Mouse (Mus musculus): ENCODE data around the gene Smoc1.

The Smoc1 gene

DNA sequence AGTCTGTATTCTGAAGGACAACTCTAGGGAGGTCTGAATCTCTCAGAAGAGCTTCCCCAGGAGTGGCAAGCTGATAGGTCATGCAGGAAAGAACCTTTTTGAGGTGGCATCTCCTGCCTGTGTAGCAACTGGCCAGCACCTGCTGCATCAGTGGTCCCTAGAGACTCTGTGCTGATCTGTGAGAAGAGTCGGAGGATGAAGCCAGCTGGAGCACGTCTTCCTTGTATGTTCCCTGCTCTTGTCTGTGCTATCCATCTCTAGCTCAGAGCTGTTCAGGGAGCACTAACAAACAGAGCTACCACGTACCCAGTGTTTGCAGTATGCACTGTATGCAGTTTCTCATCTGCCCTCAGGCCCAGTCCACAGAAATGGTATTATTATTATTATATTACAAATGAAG is 54.4 kb downstream of the Smoc1 start:
- DNase-seq (ENCODE audit: low read depth): no peak

DNA sequence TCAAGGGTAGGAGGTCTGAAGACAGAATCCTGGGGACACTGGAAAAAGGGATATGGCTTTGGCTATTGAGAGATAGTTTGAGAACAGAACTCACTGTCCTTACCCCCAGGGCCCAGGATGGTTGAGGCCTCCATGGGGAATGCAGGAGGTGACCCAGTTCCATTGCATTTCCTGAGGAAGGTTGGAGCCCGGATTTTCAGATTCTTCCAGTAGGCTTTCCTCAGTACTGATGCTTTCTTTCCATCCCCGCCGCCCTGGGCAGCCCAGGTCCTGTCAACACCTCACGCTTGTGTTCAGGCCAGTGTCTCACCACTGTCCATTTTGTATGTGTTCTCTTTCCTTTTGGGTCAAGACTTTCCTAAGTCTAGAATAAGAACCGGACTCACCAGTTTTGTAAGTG is 56.5 kb downstream of the Smoc1 start:
- no peak for DNase-seq (ENCODE audit: low read depth)

DNA sequence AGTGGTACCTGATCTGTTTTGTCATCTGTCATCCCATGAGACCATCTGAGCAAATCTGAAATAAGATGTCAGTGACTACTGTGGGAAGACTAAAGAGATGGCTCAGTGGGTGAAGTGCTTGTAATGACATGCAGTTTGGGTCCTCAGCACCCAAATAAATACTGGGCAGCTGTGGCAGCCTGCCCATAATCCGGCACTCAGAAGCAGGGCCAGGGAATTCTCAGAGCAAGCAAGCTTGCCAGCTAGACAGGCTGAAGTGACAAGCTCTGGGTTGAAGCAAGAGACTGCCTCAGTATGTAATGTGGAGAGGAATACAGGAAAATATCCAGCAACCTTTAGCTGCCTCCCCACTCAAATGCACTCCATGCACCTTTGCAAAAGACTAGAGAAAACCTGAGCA is 58.6 kb downstream of the Smoc1 start:
- no peak for DNase-seq (ENCODE audit: low read depth)

DNA sequence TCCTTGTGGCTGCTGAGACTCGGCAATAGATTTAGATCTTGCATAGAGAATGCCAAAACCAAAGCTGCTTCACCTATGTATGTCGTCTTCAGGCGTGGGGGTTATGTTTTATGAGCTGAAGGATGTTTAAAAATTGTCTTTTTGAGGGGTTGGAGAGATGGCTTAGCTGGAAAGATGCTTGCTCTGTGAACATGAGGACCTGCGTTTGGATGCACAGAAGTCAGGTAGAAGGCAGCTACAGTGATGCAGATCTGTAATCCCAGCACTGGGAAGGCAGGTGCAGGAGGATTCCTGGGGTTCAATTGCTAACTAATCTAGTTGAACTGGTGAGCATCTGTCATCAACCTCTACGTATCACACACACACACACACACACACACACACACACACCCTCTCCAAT is 61.5 kb downstream of the Smoc1 start:
- DNase-seq (ENCODE audit: low read depth): no peak

DNA sequence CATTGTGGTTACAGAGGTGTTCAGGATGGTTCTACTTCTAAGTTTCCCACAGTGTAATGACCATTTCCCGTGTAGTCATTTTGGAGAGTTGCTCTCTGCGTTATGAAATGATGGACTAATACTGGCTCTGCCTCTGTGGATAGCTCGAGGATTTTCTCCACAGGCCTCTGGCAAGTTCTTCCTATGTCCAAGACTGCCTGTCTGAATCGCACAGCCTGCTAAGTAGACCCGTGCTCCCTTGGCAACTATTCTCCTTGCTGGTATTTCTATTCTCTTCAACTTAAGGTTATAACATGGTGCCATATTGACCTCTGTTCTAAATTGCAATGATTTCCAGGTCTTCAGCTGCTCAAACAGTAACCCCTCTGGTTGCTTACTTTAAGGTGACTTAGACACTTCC is 65.0 kb downstream of the Smoc1 start:
- no peak for DNase-seq (ENCODE audit: low read depth)

DNA sequence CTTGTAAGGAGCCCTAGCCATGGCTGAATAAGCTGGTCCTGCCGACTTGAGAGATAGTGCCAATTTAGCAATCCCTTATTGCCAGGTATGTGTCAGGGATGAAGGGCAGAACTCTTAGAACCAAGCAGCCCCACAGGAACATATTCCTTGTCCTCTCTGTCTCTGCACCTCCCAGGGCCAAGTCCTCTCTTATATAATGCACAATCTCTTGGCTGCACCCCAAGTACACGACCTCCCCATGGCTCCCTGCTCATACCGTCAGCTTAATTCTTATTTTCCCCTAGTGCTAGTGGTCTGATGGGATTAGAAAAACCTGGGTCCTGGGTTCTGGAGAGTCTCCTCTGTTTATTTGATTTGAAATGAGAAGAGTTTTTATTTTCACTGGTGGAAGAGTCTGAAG is 66.0 kb downstream of the Smoc1 start:
- DNase-seq (ENCODE audit: low read depth): no peak

DNA sequence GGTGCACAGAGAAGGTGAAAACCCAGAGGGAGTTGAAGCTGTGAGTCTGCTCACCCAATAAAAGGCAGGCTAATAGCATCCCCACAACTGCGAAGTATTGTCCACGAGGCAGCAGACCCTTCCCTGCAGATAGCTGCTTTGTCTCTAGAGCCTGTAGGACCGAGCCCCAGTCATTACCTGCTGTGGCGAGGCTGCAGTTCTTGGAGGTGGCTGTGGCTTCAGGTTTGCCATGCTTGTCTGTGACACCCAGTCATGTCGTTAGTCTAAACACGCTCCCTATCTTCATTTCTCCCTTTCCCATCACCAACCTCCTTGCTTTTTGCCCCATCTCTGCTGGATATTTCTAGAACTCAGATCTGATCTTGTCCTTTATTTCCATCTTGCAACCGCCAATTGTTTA is 66.6 kb downstream of the Smoc1 start:
- no peak for DNase-seq (ENCODE audit: low read depth)

DNA sequence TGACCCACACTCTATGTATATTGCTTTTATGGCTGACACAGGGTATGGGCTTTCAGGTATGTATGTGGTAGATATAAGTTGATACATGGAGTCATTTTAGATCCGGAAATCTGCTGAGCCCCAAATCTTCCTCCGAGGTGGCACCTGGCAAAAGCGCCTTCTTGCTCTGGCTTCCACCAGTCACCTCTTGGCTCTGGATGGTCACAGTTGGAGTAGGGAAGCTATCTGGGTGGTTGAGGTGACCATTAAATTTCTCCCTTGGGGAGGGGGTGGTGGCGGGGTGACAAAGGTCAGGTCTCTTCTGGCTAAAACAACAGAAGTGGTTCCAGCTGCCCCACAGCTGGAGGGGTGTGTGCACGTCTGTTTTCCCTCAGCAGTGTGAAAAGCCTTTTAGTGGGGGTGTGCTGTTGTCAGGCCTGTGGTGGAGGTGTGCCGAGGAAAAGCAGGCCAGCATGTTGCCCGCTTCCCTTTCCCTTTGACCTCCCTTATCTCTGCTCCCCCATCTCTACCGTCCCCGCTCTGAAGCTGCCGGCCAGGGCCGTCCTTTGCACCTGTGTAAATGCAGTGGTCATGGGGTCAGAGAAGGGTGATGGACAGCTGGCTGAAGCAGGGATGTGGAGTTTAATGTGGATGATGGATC is 68.3 kb downstream of the Smoc1 start:
- no peak for DNase-seq (ENCODE audit: low read depth)

DNA sequence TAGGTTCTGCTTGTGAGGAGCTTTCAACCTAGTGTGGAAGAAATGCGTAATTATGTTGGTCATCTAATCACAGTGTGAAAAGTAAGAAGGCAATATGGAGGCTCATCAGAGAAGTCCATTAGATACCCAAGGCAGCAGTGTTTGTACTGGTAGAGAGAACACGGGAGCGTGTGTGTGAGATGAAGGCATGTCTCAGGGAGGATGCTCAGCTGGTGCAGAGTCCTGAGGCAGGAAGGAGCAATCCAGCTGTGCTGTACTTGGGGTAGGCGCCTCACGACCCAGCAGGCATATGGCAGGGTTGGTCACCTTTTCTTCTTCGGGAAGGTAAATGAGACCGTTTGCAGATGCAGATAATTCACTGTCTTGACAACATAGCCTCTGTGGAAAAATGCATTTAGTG is 70.7 kb downstream of the Smoc1 start:
- DNase-seq (ENCODE audit: low read depth): no peak

DNA sequence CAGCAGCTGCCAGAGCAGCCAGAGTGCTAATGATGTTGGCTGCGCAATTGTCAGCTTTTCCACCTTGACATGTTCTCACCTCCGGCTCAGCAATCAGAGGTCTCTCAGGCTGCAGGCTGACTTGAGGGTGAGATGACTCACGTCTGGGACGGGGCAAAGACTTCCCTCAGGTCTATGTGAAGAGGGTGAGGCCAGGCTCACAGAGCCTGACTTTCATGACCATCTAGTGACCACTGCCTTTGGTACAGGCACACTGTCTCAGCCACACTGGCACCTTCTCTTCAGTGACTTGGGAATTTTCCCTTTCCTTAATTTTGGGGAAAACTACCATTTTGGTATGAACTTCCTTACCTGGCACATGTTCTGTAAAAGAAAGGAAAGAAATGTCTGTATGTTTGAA is 71.1 kb downstream of the Smoc1 start:
- DNase-seq (ENCODE audit: low read depth): no peak

DNA sequence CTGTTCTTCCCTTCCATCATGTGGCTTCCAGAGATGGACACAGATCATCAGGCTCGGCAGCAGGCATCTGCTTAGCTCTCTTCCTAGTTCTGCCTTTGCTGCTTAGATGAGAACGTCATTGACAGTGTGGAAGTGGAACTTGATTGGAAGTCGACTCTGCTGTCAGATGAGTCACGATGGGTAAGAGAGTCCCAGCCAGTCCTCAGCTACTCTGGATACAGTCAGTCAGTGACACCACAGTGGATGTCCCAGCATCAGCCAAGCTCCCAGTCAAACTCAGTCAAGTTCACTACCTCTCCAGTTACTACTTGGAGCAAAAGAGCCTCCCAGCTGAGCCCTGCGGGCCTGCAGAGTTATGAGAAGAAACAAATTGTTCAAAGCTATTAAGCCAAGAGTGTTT is 72.6 kb downstream of the Smoc1 start:
- no peak for DNase-seq (ENCODE audit: low read depth)

DNA sequence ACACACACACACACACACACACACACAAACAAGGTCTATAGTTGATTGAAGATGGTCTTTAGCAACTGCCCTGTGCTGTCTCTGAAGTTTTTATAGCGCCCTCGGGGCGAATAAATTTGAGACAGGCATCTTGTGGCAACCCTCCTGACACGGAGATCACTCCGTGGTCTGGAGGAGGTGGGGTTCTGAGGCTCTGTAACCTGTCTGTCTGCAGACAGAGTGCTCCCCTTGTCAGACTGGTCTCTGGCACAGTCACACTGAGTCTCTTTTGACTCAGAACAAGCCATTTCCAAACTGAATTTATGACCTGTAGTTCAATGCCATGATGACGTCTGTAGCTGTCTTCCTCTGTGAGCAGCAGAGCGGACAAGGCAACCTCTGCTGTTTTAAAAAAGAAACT is 75.1 kb downstream of the Smoc1 start:
- DNase-seq (ENCODE audit: low read depth): no peak

DNA sequence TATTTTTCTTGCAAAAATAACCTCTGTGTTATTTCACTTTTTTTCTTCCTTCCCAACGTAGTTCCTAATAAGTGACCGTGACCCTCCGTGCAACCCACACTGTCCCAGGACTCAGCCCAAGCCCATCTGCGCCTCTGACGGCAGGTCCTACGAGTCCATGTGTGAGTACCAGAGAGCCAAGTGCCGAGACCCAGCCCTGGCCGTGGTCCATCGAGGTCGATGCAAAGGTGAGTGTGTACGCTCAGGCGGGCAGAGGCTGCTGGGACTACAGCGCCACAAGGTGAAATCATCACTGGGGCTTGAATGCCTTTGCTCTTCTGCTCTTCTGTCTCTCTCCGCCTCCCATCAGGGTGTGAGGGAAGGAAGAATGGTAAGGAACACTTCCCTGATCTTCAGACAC is 77.9 kb downstream of the Smoc1 start:
- DNase-seq (ENCODE audit: low read depth): no peak

DNA sequence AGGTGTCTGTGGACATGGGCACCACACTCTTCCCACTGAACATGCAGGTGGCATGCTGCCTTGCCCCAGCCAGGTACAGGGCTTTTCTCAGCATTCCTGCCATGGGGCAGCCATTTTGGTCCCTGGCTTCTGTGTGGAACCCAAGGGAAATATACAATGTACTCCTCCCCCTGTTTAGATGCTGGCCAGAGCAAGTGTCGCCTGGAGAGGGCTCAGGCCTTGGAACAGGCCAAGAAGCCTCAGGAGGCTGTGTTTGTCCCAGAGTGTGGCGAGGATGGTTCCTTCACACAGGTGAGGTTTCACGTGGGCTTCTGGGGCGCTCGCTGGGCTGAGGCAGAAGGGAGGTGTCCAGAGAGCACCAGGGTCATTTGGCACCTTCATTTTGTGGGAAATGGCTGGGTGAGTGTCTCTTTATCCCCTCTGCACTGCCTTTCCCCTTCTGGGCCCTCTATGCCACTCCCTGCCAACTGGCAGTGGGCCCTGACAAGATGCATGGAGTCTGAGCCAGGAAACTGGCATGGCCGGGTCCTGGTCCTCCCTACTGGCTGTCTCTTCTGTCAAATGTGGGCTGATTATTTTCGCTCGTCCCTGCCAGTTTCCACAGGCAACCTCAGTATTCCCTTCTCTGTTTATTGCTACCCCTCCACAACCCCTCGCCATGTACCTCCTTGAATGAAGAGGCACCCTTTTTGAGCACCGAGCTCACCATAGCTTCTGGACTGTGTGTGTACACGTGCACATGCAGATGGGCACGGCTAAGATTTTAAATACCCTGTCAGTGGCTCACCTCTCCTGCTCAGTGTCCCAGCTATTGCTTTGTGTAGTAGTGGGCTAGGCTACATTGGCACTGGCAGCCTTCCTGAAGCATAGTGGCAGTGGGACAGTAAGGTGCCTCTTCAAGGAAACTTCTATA is 79.4 kb downstream of the Smoc1 start:
- no peak for DNase-seq (ENCODE audit: low read depth)

DNA sequence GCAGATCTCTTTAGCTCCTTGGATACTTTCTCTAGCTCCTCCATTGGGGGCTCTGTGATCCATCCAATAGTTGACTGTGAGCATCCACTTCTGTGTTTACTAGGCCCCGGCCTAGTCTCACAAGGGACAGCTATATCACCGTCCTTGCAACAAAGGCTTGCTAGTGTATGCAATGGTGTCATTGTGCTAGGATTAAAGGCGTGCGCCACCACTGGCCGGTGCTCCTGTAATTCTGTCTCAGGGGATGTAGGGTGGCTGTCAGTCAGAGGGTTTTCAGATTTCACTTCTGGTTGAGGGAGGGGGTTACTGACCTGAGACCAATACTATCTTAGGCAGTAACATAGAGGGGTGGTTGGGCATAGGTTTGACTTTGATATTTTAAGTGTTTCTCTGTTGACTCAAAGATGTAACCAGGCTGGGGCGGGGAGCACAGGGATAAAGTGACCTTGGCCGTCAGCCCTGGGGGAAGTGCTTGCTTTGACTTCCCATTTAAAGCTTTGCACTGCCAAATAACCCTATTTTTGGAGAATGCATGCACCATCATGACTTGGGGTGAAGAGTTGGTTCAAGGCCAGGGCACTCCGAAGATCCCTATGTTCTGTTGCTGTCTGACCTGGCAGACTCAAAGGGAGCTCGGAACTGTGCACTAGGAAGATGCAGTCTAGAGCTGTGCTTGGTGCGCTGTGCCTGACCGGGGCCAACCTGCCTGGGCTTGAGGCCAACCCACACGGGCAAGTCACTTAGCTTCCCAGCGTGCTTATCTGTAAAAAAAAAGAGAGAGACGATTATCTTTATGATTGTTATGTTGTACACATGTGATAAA is 80.9 kb downstream of the Smoc1 start:
- DNase-seq (ENCODE audit: low read depth): no peak

DNA sequence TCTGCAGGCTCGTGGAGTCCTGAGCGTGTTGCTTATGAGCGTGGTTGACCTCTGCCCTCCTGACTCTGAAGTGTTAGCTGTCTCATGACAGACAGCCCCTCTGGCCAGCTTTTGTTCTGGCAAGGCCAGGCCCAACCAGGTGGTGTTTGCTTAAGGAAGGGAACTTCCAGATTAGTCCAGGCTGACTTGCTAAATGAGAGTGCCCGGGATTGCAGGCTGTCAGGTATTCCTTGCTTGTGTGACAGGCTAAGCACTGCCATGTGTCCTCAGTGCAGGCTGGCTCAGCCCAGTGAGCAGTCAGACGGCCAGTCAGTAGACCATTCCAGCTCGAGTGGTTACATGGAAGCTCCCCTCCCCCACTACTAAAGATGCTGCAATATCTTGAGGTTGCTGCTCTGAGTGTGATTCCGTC is 82.0 kb downstream of the Smoc1 start:
- no peak for DNase-seq (ENCODE audit: low read depth)

DNA sequence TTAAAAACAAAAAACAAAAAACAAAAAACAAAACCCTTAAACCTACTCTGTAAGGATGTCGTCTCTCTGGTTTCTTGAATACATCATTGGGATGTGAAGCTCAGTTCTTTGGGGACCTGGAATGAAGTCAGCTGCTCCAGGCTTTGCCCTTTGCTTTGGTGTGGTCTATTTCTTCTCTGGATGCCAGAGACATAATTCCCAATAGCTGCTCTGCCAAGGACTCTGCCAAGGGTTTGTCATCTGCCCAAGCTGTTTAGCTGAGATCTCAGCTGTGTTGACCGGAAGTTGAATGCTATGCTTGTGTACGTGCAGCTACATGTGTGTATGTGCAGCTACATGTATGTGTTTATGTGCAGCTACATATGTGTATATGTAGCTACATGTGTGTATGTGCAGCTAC is 83.4 kb downstream of the Smoc1 start:
- DNase-seq (ENCODE audit: low read depth): no peak

DNA sequence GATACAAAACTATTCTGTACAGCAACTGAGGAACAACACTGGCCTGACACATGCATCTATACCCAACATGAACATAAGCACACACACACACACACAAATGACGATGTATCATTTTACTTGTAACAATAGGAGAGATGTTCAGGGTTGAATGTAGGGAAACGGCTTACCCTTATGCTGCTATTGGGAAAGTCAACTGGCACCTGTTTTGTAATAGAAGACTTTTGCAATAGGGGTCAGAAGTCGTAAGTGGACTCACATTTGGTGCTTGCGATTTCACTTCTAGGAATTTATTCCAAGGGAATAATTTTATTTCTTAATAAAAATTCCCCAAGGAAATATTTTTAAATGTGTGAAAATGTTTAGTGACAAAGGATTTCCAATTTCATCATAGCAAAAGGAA is 85.7 kb downstream of the Smoc1 start:
- DNase-seq (ENCODE audit: low read depth): no peak

DNA sequence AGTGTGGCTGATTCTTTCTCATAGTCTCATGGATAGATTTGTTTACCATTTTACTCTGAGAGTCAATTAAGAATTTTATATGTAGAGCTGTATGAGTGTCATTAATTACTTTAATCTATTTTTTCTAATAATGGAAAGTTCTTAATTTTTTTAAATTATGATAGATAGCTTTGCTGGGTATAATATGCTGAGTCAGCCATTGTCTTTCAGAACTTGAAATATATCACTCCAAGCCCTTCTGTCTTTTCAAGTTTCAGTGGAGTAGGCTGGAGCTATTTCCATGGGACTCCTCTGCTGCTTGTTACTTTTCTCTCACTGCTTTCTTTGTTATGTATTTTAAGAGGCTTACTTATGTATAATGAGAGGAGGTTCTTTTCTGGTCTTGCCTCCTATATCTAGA is 93.7 kb downstream of the Smoc1 start:
- DNase-seq (ENCODE audit: low read depth): no peak

DNA sequence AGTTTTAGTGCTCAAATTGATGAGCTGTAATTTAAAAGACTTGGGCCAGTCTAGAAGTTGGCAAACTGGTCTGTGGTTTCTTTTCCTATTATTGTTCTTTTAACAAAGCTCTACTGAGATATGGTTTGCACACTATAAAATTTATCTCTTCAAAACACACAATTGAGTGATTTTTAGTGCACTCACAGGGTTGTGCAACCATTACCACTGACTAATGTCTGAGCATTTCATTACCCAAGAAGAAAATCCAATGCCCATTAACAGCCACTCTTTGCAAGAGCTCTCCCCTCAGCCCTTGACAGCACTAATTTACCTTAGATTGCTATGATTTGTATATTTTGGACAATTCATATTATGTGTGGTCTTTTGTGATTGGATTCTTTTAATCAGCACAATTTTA is 97.2 kb downstream of the Smoc1 start:
- no peak for DNase-seq (ENCODE audit: low read depth)

DNA sequence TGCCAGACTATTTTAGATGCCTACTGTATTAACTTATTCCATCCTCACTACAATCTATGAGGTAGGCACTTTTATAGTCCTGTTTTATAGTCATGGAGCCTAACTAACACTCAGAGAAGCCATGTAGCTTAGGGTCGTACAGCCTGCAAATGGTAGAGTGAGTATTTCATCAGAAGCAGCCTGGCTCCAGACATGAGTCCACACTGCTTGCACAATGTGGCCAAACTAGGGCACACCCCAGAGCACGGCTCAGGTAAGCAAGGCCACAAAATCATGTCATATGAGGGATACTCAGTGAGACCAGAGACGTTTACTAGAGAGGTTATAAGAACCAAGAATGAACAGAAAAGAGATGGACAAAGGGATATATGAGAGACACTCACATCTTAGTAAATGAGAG is 100.2 kb downstream of the Smoc1 start:
- no peak for DNase-seq (ENCODE audit: low read depth)

DNA sequence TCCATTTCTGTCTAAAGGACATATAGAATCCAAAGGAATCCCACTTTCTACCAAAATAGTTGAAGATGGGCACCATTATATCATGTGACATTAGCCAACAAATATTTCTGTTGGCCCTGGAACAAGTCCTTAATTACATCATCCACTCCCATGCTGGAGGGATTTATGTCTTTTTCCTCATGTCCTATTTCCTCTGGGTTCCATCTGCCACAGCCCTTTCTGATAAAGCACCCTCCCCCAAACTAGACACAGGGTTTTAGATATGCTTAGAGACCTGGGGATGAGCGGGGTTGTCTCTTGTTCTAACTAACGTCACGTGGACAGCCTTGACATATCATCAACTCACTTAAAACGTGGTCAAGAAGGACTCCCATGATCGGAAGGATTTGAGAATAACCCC is 102.1 kb downstream of the Smoc1 start:
- DNase-seq (ENCODE audit: low read depth): no peak

DNA sequence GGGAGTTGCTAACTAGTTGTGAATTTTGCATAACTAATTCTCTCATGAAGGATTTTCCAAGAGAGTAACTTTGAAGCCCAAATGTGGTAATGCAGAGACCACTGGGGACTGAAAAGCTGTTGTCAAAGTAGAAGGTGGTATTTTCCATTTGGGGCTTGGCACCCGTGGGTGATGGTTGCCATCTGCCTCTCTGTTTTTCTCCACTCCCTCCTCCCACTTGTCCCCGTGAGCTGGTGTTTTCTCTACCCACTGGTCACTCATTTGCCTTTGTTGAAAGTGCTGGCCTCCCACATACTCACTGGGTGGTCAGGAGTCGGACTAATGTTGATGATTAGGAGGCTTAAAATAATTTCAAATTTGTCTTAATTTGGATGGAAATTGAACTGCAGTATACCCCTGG is 104.1 kb downstream of the Smoc1 start:
- no peak for DNase-seq (ENCODE audit: low read depth)

Measured in naive thymus-derived CD4-positive, alpha-beta T cell, adult 2 months (primary cell).